Mouse (Mus musculus): ENCODE data around the gene Jmjd8.

Gene Jmjd8

GRCm38 (mm10) chr17:25808789-25809605 lies 19.7 kb upstream of the Jmjd8 start, which contains the start of gene Fbxl16:
Gene Fbxl16, plus strand, starts transcription at chr17:25809085.
- DNase-seq (ENCODE audit: low spot score): no peak

- DNase-seq (ENCODE audit: low spot score): no peak
Measured at GRCm38 (mm10) chr17:25809606-25810340, 18.9 kb upstream of the Jmjd8 start.

GRCm38 (mm10) chr17:25810890-25811289 lies 17.8 kb upstream of the Jmjd8 start:
- DNase-seq (ENCODE audit: low spot score): no peak

GRCm38 (mm10) chr17:25813471-25813870 lies 15.2 kb upstream of the Jmjd8 start:
- no peak for DNase-seq (ENCODE audit: low spot score)

GRCm38 (mm10) chr17:25817662-25818061 lies 11.0 kb upstream of the Jmjd8 start:
- DNase-seq (ENCODE audit: low spot score): no peak

- DNase-seq (ENCODE audit: low spot score): no peak
Measured at GRCm38 (mm10) chr17:25818851-25819780, 9.6 kb upstream of the Jmjd8 start.

GRCm38 (mm10) chr17:25823452-25823851 lies 5.2 kb upstream of the Jmjd8 start, which contains the start of gene Wdr24:
Gene Wdr24, plus strand, starts transcription at chr17:25823627.
- DNase-seq (ENCODE audit: low spot score): no peak

- no peak for DNase-seq (ENCODE audit: low spot score)
Measured at GRCm38 (mm10) chr17:25824362-25825142, 4.1 kb upstream of the Jmjd8 start.

- DNase-seq (ENCODE audit: low spot score): no peak
Measured at GRCm38 (mm10) chr17:25825311-25825710, 3.4 kb upstream of the Jmjd8 start.

- DNase-seq (ENCODE audit: low spot score): no peak
Measured at GRCm38 (mm10) chr17:25825984-25826570, 2.6 kb upstream of the Jmjd8 start.

- DNase-seq (ENCODE audit: low spot score): no peak
Measured at GRCm38 (mm10) chr17:25827011-25827410, 1.7 kb upstream of the Jmjd8 start.

GRCm38 (mm10) chr17:25827546-25828222 lies 983 bp upstream of the Jmjd8 start:
- no peak for DNase-seq (ENCODE audit: low spot score)

- no peak for DNase-seq (ENCODE audit: low spot score)
Measured at GRCm38 (mm10) chr17:25828223-25828594, 458 bp upstream of the Jmjd8 start.

- DNase-seq (ENCODE audit: low spot score): no peak
Measured at GRCm38 (mm10) chr17:25829558-25830017, 921 bp downstream of the Jmjd8 start.

- no peak for DNase-seq (ENCODE audit: low spot score)
Measured at GRCm38 (mm10) chr17:25830200-25830753, 1.6 kb downstream of the Jmjd8 start.

- DNase-seq (ENCODE audit: low spot score): no peak
Measured at GRCm38 (mm10) chr17:25830806-25831431, 2.3 kb downstream of the Jmjd8 start.

GRCm38 (mm10) chr17:25831451-25832281 lies 3.0 kb downstream of the Jmjd8 start:
- no peak for DNase-seq (ENCODE audit: low spot score)
